Mouse (Mus musculus) lung, embryonic 16.5 days (tissue): ENCODE measurements at regions not wholly inside any gene's neighbourhood (a gene's known extent, or its start where the extent isn't known, plus 50 kb on each side); places are given as distances from the start of the nearest gene placed in this dataset.

Source experiments
- ATAC-seq: fragments of 200-750 bp; cut with Nextera tagmentation; 2 replicates; pipeline ENCODE4 v1.8.0; 2017; ENCODE audit warnings: low read depth, mild to moderate bottlenecking, moderate library complexity
- H3K27ac ChIP-seq: fragments of 300-500 bp; sonication (generic); 2 replicates; pipeline ENCODE4 v1.5.1; 2014; ENCODE audit warnings: mild to moderate bottlenecking, control low read depth, low read length
- H3K27me3 ChIP-seq: fragments of 300-500 bp; sonication (generic); 2 replicates; pipeline ENCODE4 v1.6.1; 2014; ENCODE audit warnings: low read depth, low read length, mixed read lengths; ENCODE audit not compliant: control insufficient read depth, insufficient read depth
- H3K36me3 ChIP-seq: fragments of 300-500 bp; sonication (generic); 2 replicates; pipeline ENCODE4 v1.6.1; 2014; ENCODE audit warnings: low read length; ENCODE audit not compliant: control insufficient read depth, insufficient read depth
- H3K4me1 ChIP-seq: fragments of 300-500 bp; sonication (generic); replicated peaks from 2 replicates; pipeline ENCODE4 v1.6.1; 2014; ENCODE audit warnings: low read length, mixed read lengths; ENCODE audit not compliant: control insufficient read depth, insufficient read depth
- H3K4me2 ChIP-seq: fragments of 300-500 bp; sonication (generic); 2 replicates; pipeline ENCODE4 v1.6.1; 2014; ENCODE audit warnings: low read depth, low read length, control low read depth
- H3K4me3 ChIP-seq: fragments of 300-500 bp; sonication (generic); 2 replicates; pipeline ENCODE4 v1.5.1; 2014; ENCODE audit warnings: mild to moderate bottlenecking, low read length, control low read depth
- H3K9ac ChIP-seq: fragments of 300-500 bp; sonication (generic); 2 replicates; pipeline ENCODE4 v1.6.1; 2014; ENCODE audit warnings: low read length, control low read depth
- H3K9me3 ChIP-seq: fragments of 300-500 bp; sonication (generic); 2 replicates; pipeline ENCODE4 v1.6.1; 2016; ENCODE audit warnings: low read length; ENCODE audit not compliant: control insufficient read depth
- WGBS: fragments of 180-500 bp; shearing (Covaris S2); extraction: QIAGEN DNeasy Blood & Tissue Kit; methylation state at CpG from one replicate; pipeline ENCODE4 v1.1.7; 2014; 5-methylcytosine and 5-hydroxymethylcytosine counted together

GRCm38 (mm10) chr14:72942571-72942970, 106.3 kb downstream of the Cysltr2 start:
- Histone ChIP-seq H3K4me3 (no peak overlapping the region), H3K9me3 (no peaks in the 10 kb centered on the region), H3K4me1 (no peaks in the 10 kb centered on the region), H3K27me3 (no peaks in the 10 kb centered on the region), H3K27ac (no peak overlapping the region), H3K9ac (no peak overlapping the region), H3K36me3 (no peaks in the 10 kb centered on the region), H3K4me2 (no peak overlapping the region)
- no peak for ATAC-seq
- WGBS, result 81% methylated on average over 2 of the region's 2 CpGs

DNA sequence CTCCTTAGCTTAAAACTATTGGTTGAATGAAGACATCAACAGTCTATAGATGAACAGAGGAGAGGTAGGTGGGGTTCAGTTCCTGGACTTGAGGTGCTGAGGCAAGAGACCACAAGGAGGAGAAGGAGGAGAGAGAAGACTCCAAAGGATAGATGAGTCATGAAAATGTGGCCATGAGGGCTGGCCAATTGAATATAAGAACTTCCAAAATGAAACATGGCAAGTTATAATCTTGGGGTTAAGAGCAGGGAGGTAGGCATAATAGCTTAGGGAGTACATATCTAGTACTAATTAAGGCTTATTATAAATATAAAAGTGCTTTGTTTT, 109.9 kb downstream of the Cysltr2 start:
- H3K9ac ChIP-seq, result no peak overlapping the region
- no peaks in the 10 kb centered on the region for H3K27me3 ChIP-seq
- no peaks in the 10 kb centered on the region for H3K4me1 ChIP-seq
- no peaks in the 10 kb centered on the region for H3K36me3 ChIP-seq
- H3K9me3 ChIP-seq, result no peaks in the 10 kb centered on the region
- ATAC-seq, result no peak
- H3K4me2 ChIP-seq, result no peak overlapping the region
- H3K4me3 ChIP-seq, result no peak overlapping the region
- H3K27ac ChIP-seq, result no peak overlapping the region

DNA sequence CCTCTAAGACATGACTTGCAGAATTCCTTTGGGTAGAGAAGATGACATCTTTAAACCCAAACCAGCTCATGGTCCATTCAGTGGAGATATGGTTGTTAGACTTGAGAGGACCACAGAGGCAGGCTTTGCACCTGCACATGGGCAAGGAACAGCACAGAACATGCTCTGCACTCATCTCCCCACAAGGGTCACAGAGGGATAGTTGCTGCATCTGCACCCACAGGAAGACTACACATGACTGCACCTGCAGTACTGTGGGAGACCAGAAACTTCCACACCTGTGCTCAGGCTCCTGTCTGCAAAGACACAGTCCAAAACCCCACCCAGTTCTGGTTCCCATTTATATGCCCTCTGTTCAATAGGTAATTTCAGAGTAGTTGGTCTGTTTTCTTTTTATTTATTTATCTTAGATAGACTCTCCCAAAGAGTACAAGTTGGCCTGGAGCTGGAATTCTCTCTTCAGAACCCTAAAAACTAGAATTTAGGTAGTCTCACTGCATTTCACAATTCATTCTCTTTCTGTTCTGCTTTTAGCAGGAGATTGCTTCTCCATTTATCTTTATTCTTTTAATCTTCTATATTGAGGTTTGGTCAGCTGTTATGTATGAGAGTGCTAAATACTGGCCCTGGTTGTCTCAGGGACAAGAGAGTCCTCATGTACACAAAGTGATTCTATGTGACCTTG, 110.4 kb downstream of the Cysltr2 start:
- H3K9ac ChIP-seq, result no peak overlapping the region
- no peaks in the 10 kb centered on the region for H3K27me3 ChIP-seq
- no peaks in the 10 kb centered on the region for H3K9me3 ChIP-seq
- no peaks in the 10 kb centered on the region for H3K4me1 ChIP-seq
- ATAC-seq, result no peak
- no peaks in the 10 kb centered on the region for H3K36me3 ChIP-seq
- H3K27ac ChIP-seq, result no peak overlapping the region
- H3K4me2 ChIP-seq, result no peak overlapping the region
- H3K4me3 ChIP-seq, result no peak overlapping the region

GRCm38 (mm10) chr14:72933598-72933997, 115.3 kb downstream of the Cysltr2 start:
- H3K27me3 ChIP-seq, result no peaks in the 10 kb centered on the region
- no peaks in the 10 kb centered on the region for H3K9me3 ChIP-seq
- H3K4me2 ChIP-seq, result no peak overlapping the region
- no peaks in the 10 kb centered on the region for H3K36me3 ChIP-seq
- no peak overlapping the region for H3K9ac ChIP-seq
- no peak overlapping the region for H3K27ac ChIP-seq
- H3K4me3 ChIP-seq, result no peak overlapping the region
- no peak for ATAC-seq
- no peaks in the 10 kb centered on the region for H3K4me1 ChIP-seq

DNA sequence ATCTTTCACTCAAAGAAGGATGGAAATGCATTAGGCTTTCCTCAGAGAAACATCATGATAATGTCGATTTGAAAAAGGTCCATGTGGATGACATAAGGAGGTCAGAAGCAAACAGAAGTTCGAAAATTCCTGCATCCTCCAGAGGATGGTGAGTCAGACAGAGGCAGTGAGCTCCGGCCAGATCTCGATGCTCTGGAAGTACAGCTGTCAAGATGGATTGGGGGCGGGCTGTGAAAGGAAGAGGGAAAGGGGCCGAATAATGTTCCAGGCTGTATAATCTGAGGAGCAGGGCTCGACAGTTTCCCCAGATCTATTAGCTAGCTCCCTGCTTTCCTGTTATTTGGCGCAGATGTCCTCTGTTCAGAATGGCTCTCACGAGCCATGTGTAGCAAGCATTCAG, 116.6 kb downstream of the Cysltr2 start:
- H3K4me2 ChIP-seq, result no peak overlapping the region
- H3K9me3 ChIP-seq, result no peaks in the 10 kb centered on the region
- WGBS, result 58% methylated on average over 9 of the region's 9 CpGs
- H3K27me3 ChIP-seq, result no peaks in the 10 kb centered on the region
- no peaks in the 10 kb centered on the region for H3K36me3 ChIP-seq
- no peak for ATAC-seq
- no peak overlapping the region for H3K27ac ChIP-seq
- H3K4me3 ChIP-seq, result no peak overlapping the region
- no peak overlapping the region for H3K9ac ChIP-seq
- no peaks in the 10 kb centered on the region for H3K4me1 ChIP-seq

DNA sequence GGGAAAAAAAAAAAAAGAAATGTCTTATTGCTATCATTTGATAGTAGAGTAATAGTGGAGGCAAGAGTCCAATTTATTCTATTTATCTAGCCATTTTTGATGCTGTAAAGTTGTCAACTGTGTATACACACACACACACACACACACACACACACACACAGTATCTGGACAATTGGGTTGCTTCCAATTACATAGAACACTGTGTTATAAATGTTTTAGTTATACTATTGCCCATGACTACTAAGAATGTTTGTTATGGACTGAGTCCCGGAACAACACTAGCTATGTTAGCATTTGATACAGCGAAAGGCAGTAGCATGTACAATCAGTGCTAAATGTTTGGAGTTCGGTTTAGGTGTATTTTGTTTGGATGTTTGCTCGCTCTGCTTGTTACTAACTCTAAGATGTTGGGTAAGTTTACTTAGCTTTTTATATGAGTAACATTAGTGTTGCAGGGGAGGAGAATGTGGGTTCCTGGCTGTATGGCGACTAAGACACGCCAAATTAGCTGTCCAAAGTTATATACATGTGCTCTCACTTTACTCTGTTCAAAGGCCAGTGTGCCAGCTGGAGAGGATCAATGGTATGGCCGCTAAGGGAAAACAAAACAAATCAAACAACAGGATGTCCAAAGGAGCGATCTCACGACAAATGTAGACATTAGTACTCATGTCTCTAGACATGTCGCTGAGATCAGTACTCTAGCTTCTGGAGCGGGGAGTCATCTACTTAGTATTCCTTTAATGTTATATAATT, 147.6 kb downstream of the Cysltr2 start:
- Histone ChIP-seq H3K4me2 (no peak overlapping the region), H3K27me3 (no peaks in the 10 kb centered on the region), H3K36me3 (no peaks in the 10 kb centered on the region), H3K27ac (peak overlapping the region; percentile 57), H3K4me1 (no peaks in the 10 kb centered on the region), H3K9me3 (no peaks in the 10 kb centered on the region), H3K9ac (no peak overlapping the region), H3K4me3 (no peak overlapping the region)
- 57% methylated on average over 11 of the region's 11 CpGs for WGBS
- peak; percentile 94 for ATAC-seq

DNA sequence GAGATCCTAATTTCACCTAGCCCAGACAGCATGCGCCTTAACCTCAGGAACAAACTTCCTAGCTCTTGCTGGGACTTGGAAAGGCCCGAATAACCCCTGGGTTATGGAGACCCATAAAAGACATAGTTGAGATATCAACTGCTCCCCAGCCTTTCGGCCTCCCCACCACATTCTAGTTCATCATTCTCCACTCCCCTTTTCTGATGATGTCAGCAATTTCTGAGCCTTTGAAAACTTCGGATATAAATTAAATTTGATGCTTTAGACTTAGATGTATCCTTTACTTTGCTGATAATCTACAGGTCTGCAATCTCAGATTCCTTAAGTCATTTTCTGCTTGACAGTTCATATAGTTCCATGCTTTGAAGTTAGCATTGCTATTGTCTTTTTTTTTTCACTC, 149.3 kb downstream of the Cysltr2 start:
- Histone ChIP-seq H3K9ac (no peak overlapping the region), H3K27me3 (no peaks in the 10 kb centered on the region), H3K9me3 (no peaks in the 10 kb centered on the region), H3K27ac (no peak overlapping the region), H3K4me2 (no peak overlapping the region), H3K4me3 (no peak overlapping the region), H3K4me1 (no peaks in the 10 kb centered on the region), H3K36me3 (no peaks in the 10 kb centered on the region)
- ATAC-seq, result no peak
- WGBS, result 87% methylated on average over 4 of the region's 4 CpGs

DNA sequence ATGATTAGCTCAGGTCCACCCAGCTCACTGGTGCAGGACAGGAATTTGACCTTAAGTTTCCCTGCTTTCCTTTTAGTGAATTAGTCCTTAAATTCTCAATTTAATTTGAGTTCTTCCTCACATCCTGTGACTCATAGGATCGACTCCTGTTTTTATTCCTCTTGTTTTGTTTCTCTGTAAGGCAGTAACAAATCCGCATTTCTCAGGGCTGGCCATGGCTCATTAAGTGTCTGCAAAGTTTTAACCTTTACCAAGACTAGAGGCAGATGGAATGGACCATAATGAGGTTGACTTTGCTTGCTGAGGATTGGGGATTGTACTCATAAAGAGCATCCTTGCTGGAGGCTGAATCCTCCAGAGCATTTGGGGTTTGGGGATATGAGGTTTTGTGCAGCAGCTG, 156.6 kb downstream of the Cysltr2 start:
- no peak for ATAC-seq
- H3K9me3 ChIP-seq, result no peaks in the 10 kb centered on the region
- H3K4me2 ChIP-seq, result no peak overlapping the region
- no peak overlapping the region for H3K4me3 ChIP-seq
- H3K36me3 ChIP-seq, result no peaks in the 10 kb centered on the region
- H3K4me1 ChIP-seq, result peaks cover 5% of the 10 kb centered on the region
- H3K9ac ChIP-seq, result no peak overlapping the region
- no peaks in the 10 kb centered on the region for H3K27me3 ChIP-seq
- WGBS, result 83% methylated on average over 2 of the region's 2 CpGs
- no peak overlapping the region for H3K27ac ChIP-seq

- WGBS, result 61% methylated on average over 5 of the region's 5 CpGs
- ATAC-seq, result no peak
- no peak overlapping the region for H3K27ac ChIP-seq
- H3K9me3 ChIP-seq, result no peaks in the 10 kb centered on the region
- H3K27me3 ChIP-seq, result no peaks in the 10 kb centered on the region
- no peaks in the 10 kb centered on the region for H3K36me3 ChIP-seq
- H3K4me2 ChIP-seq, result no peak overlapping the region
- H3K4me1 ChIP-seq, result peaks cover 7% of the 10 kb centered on the region
- no peak overlapping the region for H3K4me3 ChIP-seq
- no peak overlapping the region for H3K9ac ChIP-seq
These were observed 159.3 kb downstream of the Cysltr2 start for GRCm38 (mm10) chr14:72889663-72890062.
